Mouse (Mus musculus) small intestine, adult 2 months (tissue): ENCODE results near the gene Myh9. TPM values are rescaled to one million over a fixed set of nuclear protein-coding genes. Genes with fewer than 3 reads are reported as not detected.

Source experiments
- H3K27ac ChIP-seq: fragments of 200-500 bp; 2 replicates; pipeline ENCODE4 v1.5.1; 2012; ENCODE audit warnings: low read depth, low read length, control low read depth, inconsistent platforms; ENCODE audit not compliant: insufficient read depth
- H3K27me3 ChIP-seq: fragments of 200-500 bp; 2 replicates; pipeline ENCODE4 v1.6.1; 2012; ENCODE audit warnings: mild to moderate bottlenecking, moderate library complexity, low read length, inconsistent platforms; ENCODE audit not compliant: control insufficient read depth, insufficient read depth
- H3K36me3 ChIP-seq: fragments of 200-500 bp; 2 replicates; pipeline ENCODE4 v1.6.1; 2012; ENCODE audit warnings: mild to moderate bottlenecking, low read length, control low read depth, inconsistent platforms; ENCODE audit not compliant: control insufficient read depth, insufficient read depth
- H3K4me1 ChIP-seq: fragments of 200-500 bp; 2 replicates; pipeline ENCODE4 v1.6.1; 2012; ENCODE audit warnings: low read length, inconsistent platforms, mixed read lengths; ENCODE audit not compliant: control insufficient read depth, insufficient read depth, insufficient read length
- H3K4me3 ChIP-seq: fragments of 200-500 bp; 2 replicates; pipeline ENCODE4 v1.5.1; 2012; ENCODE audit warnings: low read depth, mild to moderate bottlenecking, control low read depth, inconsistent platforms, low read length, moderate library complexity
- CTCF ChIP-seq: fragments of 200-500 bp; IDR thresholded peaks from 2 replicates; pipeline ENCODE4 v1.5.1; 2012; ENCODE audit warnings: low read depth, mild to moderate bottlenecking, control low read depth, inconsistent platforms, low read length, moderate library complexity, mixed read lengths; ENCODE audit not compliant: insufficient replicate concordance, insufficient read length; ENCODE audit errors: extremely low read depth
- POLR2A ChIP-seq: fragments of 200-500 bp; IDR thresholded peaks from 2 replicates; pipeline ENCODE4 v1.6.1; 2012; ENCODE audit warnings: low read depth, mild to moderate bottlenecking, control low read depth, inconsistent platforms, low read length, moderate library complexity
- WGBS: fragments of 180-500 bp; shearing (Covaris S2); methylation state at CpG from one replicate; pipeline ENCODE4 v1.1.7; 2018; 5-methylcytosine and 5-hydroxymethylcytosine counted together
- polyA plus RNA-seq: library from polyadenylated mRNA; depleted of rRNA; stranded (reverse); fragments of >200 nt; gene quantifications from 2 replicates; pipeline ENCODE4 v1.2.3, GENCODE M21; 2012

Myh9 gene
- polyA plus RNA-seq, 1 experiment = 89.4 TPM

- no peaks in the 10 kb centered on the region for H3K27me3 ChIP-seq
- H3K36me3 ChIP-seq = peaks cover 81% of the 10 kb centered on the region
- TF ChIP-seq POLR2A (no peak), CTCF (no peak)
- H3K4me3 ChIP-seq = no peak overlapping the region
- peaks cover 43% of the 10 kb centered on the region for H3K4me1 ChIP-seq
- peak overlapping the region; percentile 73 for H3K27ac ChIP-seq
- 73% methylated on average over 4 of the region's 4 CpGs for WGBS
Measured at GRCm38 (mm10) chr15:77805657-77806056, 36.3 kb downstream of the Myh9 start.

- H3K27ac ChIP-seq = peak overlapping the region; percentile 50
- peaks cover 41% of the 10 kb centered on the region for H3K4me1 ChIP-seq
- no peak overlapping the region for H3K4me3 ChIP-seq
- peaks cover 80% of the 10 kb centered on the region for H3K36me3 ChIP-seq
- TF ChIP-seq POLR2A (no peak), CTCF (no peak)
- 69% methylated on average over 9 of the region's 9 CpGs for WGBS
- H3K27me3 ChIP-seq = no peaks in the 10 kb centered on the region
Measured at GRCm38 (mm10) chr15:77804949-77805348, 37.0 kb downstream of the Myh9 start.

DNA sequence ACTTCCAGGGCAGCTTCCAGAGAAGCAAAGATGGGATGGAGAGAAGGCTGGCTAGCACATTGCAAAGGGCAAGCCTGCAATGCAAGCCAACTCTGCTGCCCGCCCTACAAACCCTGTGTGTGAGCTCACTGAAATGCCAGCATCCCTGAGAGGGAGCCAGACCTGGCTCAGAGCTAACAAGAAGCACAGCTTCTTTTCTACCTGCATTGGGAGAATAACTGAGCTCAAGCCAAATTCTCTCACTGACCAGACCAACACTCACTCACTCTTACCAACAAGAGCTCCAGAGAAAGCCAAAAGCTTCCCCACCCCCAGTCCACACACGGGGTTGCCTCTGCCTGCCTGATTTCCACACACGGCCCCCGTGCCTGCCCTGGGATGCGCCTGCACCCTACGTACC is 37.5 kb downstream of the Myh9 start:
- Histone ChIP-seq H3K27ac (peak overlapping the region; percentile 50), H3K36me3 (peaks cover 79% of the 10 kb centered on the region), H3K27me3 (no peaks in the 10 kb centered on the region), H3K4me3 (no peak overlapping the region), H3K4me1 (peaks cover 44% of the 10 kb centered on the region)
- no peak for TF ChIP-seq CTCF
- TF ChIP-seq POLR2A = no peak
- WGBS = 80% methylated on average over 6 of the region's 6 CpGs

GRCm38 (mm10) chr15:77803747-77804146 is 38.2 kb downstream of the Myh9 start:
- Histone ChIP-seq H3K36me3 (peaks cover 80% of the 10 kb centered on the region), H3K27me3 (no peaks in the 10 kb centered on the region), H3K4me1 (peaks cover 50% of the 10 kb centered on the region), H3K4me3 (no peak overlapping the region), H3K27ac (peak overlapping the region; percentile 21)
- WGBS = 64% methylated on average over 3 of the region's 3 CpGs
- TF ChIP-seq CTCF (no peak), POLR2A (no peak)

DNA sequence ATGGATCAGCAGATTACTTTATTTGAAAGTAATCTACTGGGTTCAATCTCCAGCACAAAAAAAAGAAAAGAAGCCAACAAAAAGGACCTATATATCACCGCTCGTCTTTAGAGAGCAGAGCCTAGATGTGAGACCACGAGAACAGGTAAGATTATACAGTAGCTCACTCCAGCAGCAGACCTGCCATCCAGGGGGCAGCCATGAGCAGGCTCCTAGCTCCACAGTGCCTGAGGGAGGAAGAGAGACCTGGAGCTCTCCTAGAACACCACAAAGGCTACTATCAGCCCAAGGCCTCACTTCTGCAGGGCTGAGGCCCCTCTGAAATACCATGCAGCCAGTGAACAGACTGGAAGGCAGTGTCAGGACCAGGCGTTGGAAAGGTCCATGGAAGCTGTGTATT is 39.0 kb downstream of the Myh9 start:
- H3K36me3 ChIP-seq = peaks cover 80% of the 10 kb centered on the region

GRCm38 (mm10) chr15:77801188-77801587 is 40.8 kb downstream of the Myh9 start:
- Histone ChIP-seq H3K27me3 (no peaks in the 10 kb centered on the region), H3K4me1 (peaks cover 53% of the 10 kb centered on the region), H3K4me3 (no peak overlapping the region), H3K36me3 (peaks cover 76% of the 10 kb centered on the region), H3K27ac (peak overlapping the region; percentile 91)
- 49% methylated on average over 4 of the region's 4 CpGs for WGBS
- TF ChIP-seq POLR2A (no peak), CTCF (no peak)

More for the DNA sequence above, 39.0 kb downstream of the Myh9 start:
- H3K4me1 ChIP-seq = peaks cover 55% of the 10 kb centered on the region
- no peak overlapping the region for H3K4me3 ChIP-seq
- TF ChIP-seq POLR2A = no peak
- peak; percentile 35; the same call in 1 of the 2 replicates for TF ChIP-seq CTCF
- peak overlapping the region; percentile 20 for H3K27ac ChIP-seq
- WGBS = 63% methylated on average over 4 of the region's 4 CpGs
- H3K27me3 ChIP-seq = no peaks in the 10 kb centered on the region

DNA sequence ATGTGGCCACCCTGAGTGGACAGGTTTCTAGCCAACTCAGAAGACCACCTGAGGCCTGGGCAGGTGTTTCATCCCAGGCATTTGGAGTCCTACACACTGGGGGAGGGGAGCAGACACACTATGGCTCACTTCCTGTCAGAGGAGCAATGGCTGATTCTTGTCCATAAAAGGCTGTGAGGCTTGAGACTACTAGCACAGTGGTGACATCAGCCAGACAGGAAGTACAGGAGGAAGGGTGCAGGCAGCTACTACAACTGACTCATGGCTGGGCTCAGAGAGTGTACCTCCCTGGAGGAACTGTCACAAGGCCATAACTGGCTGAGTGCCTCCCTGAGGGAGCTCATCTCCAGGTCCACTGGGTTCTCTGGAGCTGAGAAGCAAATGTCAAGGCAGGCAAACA is 41.5 kb downstream of the Myh9 start:
- H3K4me1 ChIP-seq = peaks cover 50% of the 10 kb centered on the region
- peaks cover 76% of the 10 kb centered on the region for H3K36me3 ChIP-seq
- H3K27ac ChIP-seq = peak overlapping the region; percentile 91
- no peak for TF ChIP-seq CTCF
- TF ChIP-seq POLR2A = no peak; the same call in 1 of the 2 replicates
- no peak overlapping the region for H3K4me3 ChIP-seq
- no peaks in the 10 kb centered on the region for H3K27me3 ChIP-seq
